Mouse (Mus musculus) CH12.LX (cell line): ENCODE results near the gene Vps9d1. TPM values are rescaled to one million over a fixed set of nuclear protein-coding genes. Genes with fewer than 3 reads are reported as not detected.
A peak's percentile ranks its signal among the peaks of the same experiment; 100 is the strongest.

ENCODE experiments used
- DNase-seq: peaks from one replicate; pipeline ENCODE4 v3.0.0-alpha.2; 2013; ENCODE audit errors: extremely low read depth
- H3K27ac ChIP-seq: 2 replicates; pipeline ENCODE4 v1.5.1; 2012; ENCODE audit warnings: low read depth, mild to moderate bottlenecking, control low read depth, moderate library complexity; ENCODE audit not compliant: insufficient read depth
- H3K27me3 ChIP-seq: replicated peaks from 2 replicates; pipeline ENCODE3; 2012; ENCODE audit warnings: inconsistent platforms
- H3K36me3 ChIP-seq, 2 experiments: replicated peaks in 1 of 2; 2 replicates each; pipeline versions ENCODE3 to v1.6.1; 2012; ENCODE audit warnings: inconsistent platforms in 1 of 2, low read length in 1 of 2, mild to moderate bottlenecking in 1 of 2, mixed read lengths in 1 of 2, moderate library complexity in 1 of 2; ENCODE audit not compliant: control insufficient read depth in 1 of 2, insufficient read depth in 1 of 2
- H3K4me1 ChIP-seq, 2 experiments: 2 replicates each; pipeline ENCODE4 v1.6.1; 2012; ENCODE audit warnings: inconsistent platforms in 1 of 2, moderate library complexity in 1 of 2; ENCODE audit not compliant: insufficient read depth in 2 of 2, control insufficient read depth in 1 of 2
- H3K4me2 ChIP-seq: 2 replicates; pipeline ENCODE4 v1.6.1; 2012; ENCODE audit warnings: low read depth, mild to moderate bottlenecking, control low read depth; ENCODE audit not compliant: poor library complexity, insufficient read depth, severe bottlenecking
- H3K4me3 ChIP-seq, 3 experiments: fragments of 150-350 bp in 1 of 3; sonication (generic) in 1 of 3; replicated peaks in 1 of 3; 2 replicates each; pipeline versions ENCODE3 to v1.5.1; 2011 to 2012; ENCODE audit warnings: low read depth in 2 of 3, low read length in 2 of 3, mild to moderate bottlenecking in 2 of 3, moderate library complexity in 2 of 3, control low read depth in 1 of 3, improper control_type of control experiment in 1 of 3, inconsistent platforms in 1 of 3, mixed read lengths in 1 of 3; ENCODE audit not compliant: poor library complexity in 1 of 3
- H3K79me2 ChIP-seq: replicated peaks from 2 replicates; pipeline ENCODE4 v1.6.1; 2012; ENCODE audit warnings: mild to moderate bottlenecking, moderate library complexity; ENCODE audit not compliant: control insufficient read depth, poor library complexity, insufficient read depth, severe bottlenecking; ENCODE audit errors: extremely low read depth
- H3K9ac ChIP-seq: 2 replicates; pipeline ENCODE4 v1.6.1; 2012; ENCODE audit warnings: low read depth, mild to moderate bottlenecking, control low read depth, moderate library complexity; ENCODE audit not compliant: insufficient read depth
- H3K9me3 ChIP-seq: replicated peaks from 2 replicates; pipeline ENCODE3; 2012; ENCODE audit warnings: low read length, inconsistent platforms, mixed read lengths
- E2F4 ChIP-seq: IDR thresholded peaks from 2 replicates; pipeline ENCODE4 v1.6.1; 2011; ENCODE audit warnings: low read depth, low read length, improper control_type of control experiment; ENCODE audit not compliant: insufficient replicate concordance
- ELF1 ChIP-seq: IDR thresholded peaks from 2 replicates; pipeline ENCODE4 v1.6.1; 2014; ENCODE audit warnings: low read depth, mild to moderate bottlenecking, inconsistent platforms, low read length, improper control_type of control experiment
- IRF4 ChIP-seq: IDR thresholded peaks from 2 replicates; pipeline ENCODE4 v1.6.1; 2014; ENCODE audit warnings: low read depth, mild to moderate bottlenecking, inconsistent platforms, low read length, improper control_type of control experiment
- JUN ChIP-seq: IDR thresholded peaks from 2 replicates; pipeline ENCODE4 v1.6.1; 2011; ENCODE audit warnings: low read depth, mild to moderate bottlenecking, low read length, improper control_type of control experiment, moderate library complexity; ENCODE audit not compliant: insufficient read depth
- MAFK ChIP-seq: IDR thresholded peaks from 2 replicates; pipeline ENCODE4 v1.6.1; 2011; ENCODE audit warnings: low read length, improper control_type of control experiment; ENCODE audit not compliant: insufficient replicate concordance
- MAX ChIP-seq: IDR thresholded peaks from 2 replicates; pipeline ENCODE4 v1.6.1; 2011; ENCODE audit warnings: low read length, improper control_type of control experiment
- MAZ ChIP-seq: IDR thresholded peaks from 2 replicates; pipeline ENCODE4 v1.6.1; 2012; ENCODE audit warnings: low read depth, mild to moderate bottlenecking, inconsistent platforms, low read length, improper control_type of control experiment, moderate library complexity
- MEF2A ChIP-seq: IDR thresholded peaks from 2 replicates; pipeline ENCODE4 v1.6.1; 2014; ENCODE audit warnings: low read depth, mild to moderate bottlenecking, inconsistent platforms, low read length, improper control_type of control experiment, borderline replicate concordance
- MXI1 ChIP-seq: IDR thresholded peaks from 2 replicates; pipeline ENCODE4 v1.6.1; 2011; ENCODE audit warnings: mild to moderate bottlenecking, low read depth, low read length, improper control_type of control experiment
- MYC ChIP-seq: IDR thresholded peaks from 2 replicates; pipeline ENCODE4 v1.6.1; 2011; ENCODE audit warnings: low read depth, mild to moderate bottlenecking, improper control_type of control experiment, low read length
- NELFE ChIP-seq: IDR thresholded peaks from 2 replicates; pipeline ENCODE4 v1.6.1; 2011; ENCODE audit warnings: low read depth, low read length, improper control_type of control experiment
- NRF1 ChIP-seq: IDR thresholded peaks from 2 replicates; pipeline ENCODE4 v1.6.1; 2014; ENCODE audit warnings: low read depth, mild to moderate bottlenecking, inconsistent platforms, low read length, improper control_type of control experiment, moderate library complexity
- PAX5 ChIP-seq: IDR thresholded peaks from 2 replicates; pipeline ENCODE4 v1.6.1; 2012; ENCODE audit warnings: low read length, inconsistent platforms, mixed read lengths
- RAD21 ChIP-seq: IDR thresholded peaks from 2 replicates; pipeline ENCODE4 v1.6.1; 2011; ENCODE audit warnings: low read depth, mild to moderate bottlenecking, low read length, improper control_type of control experiment, moderate library complexity
- SIN3A ChIP-seq: IDR thresholded peaks from 2 replicates; pipeline ENCODE4 v1.6.1; 2012; ENCODE audit warnings: low read length, improper control_type of control experiment, inconsistent platforms
- SMC3 ChIP-seq: IDR thresholded peaks from 2 replicates; pipeline ENCODE4 v1.6.1; 2011; ENCODE audit warnings: low read depth, low read length, improper control_type of control experiment
- USF2 ChIP-seq: conservative IDR thresholded peaks from 2 replicates; pipeline ENCODE4 v1.6.1; 2011; ENCODE audit warnings: low read depth, low read length, improper control_type of control experiment
- ZC3H11A ChIP-seq: IDR thresholded peaks from 2 replicates; pipeline ENCODE4 v1.6.1; 2012; ENCODE audit warnings: low read depth, mild to moderate bottlenecking, inconsistent platforms, low read length, improper control_type of control experiment
- ZMIZ1 ChIP-seq: IDR thresholded peaks from 2 replicates; pipeline ENCODE4 v1.6.1; 2012; ENCODE audit warnings: low read depth, mild to moderate bottlenecking, inconsistent platforms, low read length, improper control_type of control experiment
- ZNF384 ChIP-seq: IDR thresholded peaks from 2 replicates; pipeline ENCODE4 v1.6.1; 2012; ENCODE audit warnings: low read depth, low read length, improper control_type of control experiment, inconsistent platforms
- dilution Hi-C: fragments of 300-500 bp; cut with MboI; formaldehyde crosslinking; loops from 2 replicates; pipeline ENCODE4 v1.14.3; 2020; ENCODE audit warnings: low sequenced_read_pairs; ENCODE audit not compliant: extremely low pct_unique_long_range_greater_than_20kb, extremely low pct_ligation_motif_present
- in situ Hi-C: fragments of 300-500 bp; cut with MboI; formaldehyde crosslinking; loops from 3 replicates; pipeline ENCODE4 v1.14.3; 2019; ENCODE audit warnings: low sequenced_read_pairs, low pct_ligation_motif_present, low pct_unique_long_range_greater_than_20kb, mixed read lengths
- polyA plus RNA-seq: library from polyadenylated mRNA; unstranded; fragments of >175 nt; gene quantifications from 2 replicates; pipeline ENCODE4 v1.2.1, GENCODE M21; 2012; ENCODE audit warnings: low read depth; ENCODE audit not compliant: insufficient read length
- total RNA-seq, 2 experiments: library from RNA; depleted of rRNA; stranded (reverse); fragments of 300-350 nt in 1 of 2; fragments of >200 nt in 1 of 2; gene quantifications; 2 replicates each; pipeline ENCODE4 v1.2.3; 2012 to 2014

The Vps9d1 gene
- total and polyA plus RNA-seq, 3 experiments, result 2.8 to 9.7 (median 5.5) TPM

DNA sequence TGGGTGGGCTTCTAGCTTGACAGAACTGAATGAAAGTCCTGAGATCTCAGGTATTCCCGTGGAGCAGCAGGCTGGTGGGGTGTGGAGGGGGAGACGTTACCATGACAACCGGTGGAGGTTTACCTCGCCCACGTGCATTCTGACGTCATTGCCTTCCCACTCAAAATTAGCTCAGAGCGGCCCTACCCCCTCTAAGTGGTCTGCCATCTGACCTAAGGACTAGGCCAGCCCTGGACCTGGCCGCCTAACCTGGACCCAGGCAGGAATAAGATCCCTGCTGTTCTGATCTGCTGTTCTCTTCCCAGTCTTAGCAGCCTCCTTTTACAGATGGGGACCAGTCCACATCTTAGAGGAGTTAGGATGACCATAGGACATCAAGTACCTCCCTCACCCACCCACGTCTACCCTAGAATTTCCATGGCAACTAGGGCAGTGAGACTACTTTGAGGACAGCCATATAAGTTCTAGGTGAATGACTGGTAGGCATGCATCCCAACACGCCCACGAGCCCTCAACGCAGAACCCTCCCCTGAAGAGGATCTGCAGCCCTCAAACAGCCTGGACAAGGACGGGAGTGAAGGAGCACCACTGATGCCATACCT is 19.1 kb downstream of the Vps9d1 start:
- TF ChIP-seq MYC, result no peak
- TF ChIP-seq IRF4, result no peak
- no peak for TF ChIP-seq ZMIZ1
- no peak for TF ChIP-seq NRF1
- TF ChIP-seq ELF1, result no peak
- Histone ChIP-seq H3K27me3 (no peaks in the 10 kb centered on the region), H3K27ac (no peak overlapping the region), H3K36me3 (peaks cover 8 to 31% of the 10 kb centered on the region in 2 experiments), H3K9me3 (no peaks in the 10 kb centered on the region), H3K79me2 (no peaks in the 10 kb centered on the region), H3K4me2 (peak overlapping the region; percentile 61), H3K9ac (no peak overlapping the region; the same call in 1 of the 2 replicates), H3K4me3 (peak overlapping the region in 2 of 3 experiments; percentile 72 to 77), H3K4me1 (peaks cover 13 to 17% of the 10 kb centered on the region in 2 experiments)
- DNase-seq, result no peak
- in situ Hi-C loops, result no loop called here
- dilution Hi-C loops, result no loop called here

- dilution Hi-C loops (no loop called here), in situ Hi-C loops (no loop called here)
- Histone ChIP-seq H3K36me3 (peaks cover 17 to 40% of the 10 kb centered on the region in 2 experiments), H3K4me2 (no peak overlapping the region), H3K27ac (no peak overlapping the region), H3K4me3 (no peak overlapping the region), H3K27me3 (no peaks in the 10 kb centered on the region), H3K4me1 (peaks cover 13 to 17% of the 10 kb centered on the region in 2 experiments), H3K79me2 (no peaks in the 10 kb centered on the region), H3K9ac (no peak overlapping the region), H3K9me3 (no peaks in the 10 kb centered on the region)
- no peak for DNase-seq
- TF ChIP-seq SIN3A, result no peak
- no peak for TF ChIP-seq ZC3H11A
- no peak for TF ChIP-seq ZMIZ1
- no peak for TF ChIP-seq ZNF384
- no peak for TF ChIP-seq ELF1
Observed at GRCm38 (mm10) chr8:123233760-123234159, 20.4 kb downstream of the Vps9d1 start.

DNA sequence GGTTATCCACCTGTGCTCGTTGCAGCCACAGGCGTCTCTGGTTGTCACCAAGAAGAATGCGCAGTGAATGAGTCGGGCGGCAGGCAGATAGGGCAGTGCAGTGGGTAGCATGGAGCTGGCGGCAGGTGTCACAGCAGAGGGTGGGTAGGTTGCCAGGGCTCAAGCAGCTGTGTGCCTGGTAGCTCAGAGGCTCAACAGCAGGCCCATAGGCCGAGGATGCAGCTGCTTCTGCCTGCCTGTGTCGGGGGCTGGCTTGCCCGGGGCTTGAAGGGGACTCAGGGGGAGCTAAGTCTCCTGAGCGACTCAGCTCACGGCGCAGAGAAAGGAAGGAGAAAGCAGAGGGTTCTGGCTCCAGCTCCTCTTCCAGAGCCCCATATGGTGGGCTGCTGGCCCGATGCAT is 20.8 kb downstream of the Vps9d1 start:
- in situ Hi-C loops, result no loop called here
- dilution Hi-C loops, result no loop called here
- TF ChIP-seq MAFK (no peak), NELFE (no peak), MAX (no peak), RAD21 (no peak), MEF2A (no peak), SMC3 (no peak), MXI1 (no peak), ZC3H11A (no peak), JUN (no peak), MAZ (no peak), PAX5 (no peak), ELF1 (no peak), USF2 (no peak), E2F4 (no peak), NRF1 (no peak)
- TF ChIP-seq, all 38 proteins: peak for 0
- Histone ChIP-seq H3K9me3 (no peaks in the 10 kb centered on the region), H3K4me2 (no peak overlapping the region), H3K79me2 (no peaks in the 10 kb centered on the region), H3K36me3 (peaks cover 17 to 45% of the 10 kb centered on the region in 2 experiments), H3K27ac (no peak overlapping the region), H3K4me3 (no peak overlapping the region), H3K4me1 (peaks cover 13 to 17% of the 10 kb centered on the region in 2 experiments), H3K9ac (no peak overlapping the region), H3K27me3 (no peaks in the 10 kb centered on the region)
- no peak for DNase-seq
